16 mouse cellular contexts compared by ENCODE assay signal in genomic region chr8:12382707-12383561, GRCm38 (mm10). TPM values are rescaled to one million over a fixed set of nuclear protein-coding genes. Genes with fewer than 3 reads are reported as not detected.
A peak's percentile ranks its signal among the peaks of the same experiment; 100 is the strongest.
DNase-seq lines count a peak whose midpoint lies in the region; ATAC-seq and TF ChIP-seq lines count a peak whose summit lies in the region.
"Had no signal": no experiment of that assay in that cellular context is flagged by ENCODE, and none has a peak within 500 bp of the region (broad histone marks: within the 10 kb centered on the region; RNA-seq: fewer than 3 reads in every experiment).

No protein-coding gene starts in this region.

- peak overlapping the region; percentile 26 for H3K4me3 ChIP-seq in midbrain, embryonic 10.5 days
- no peak overlapping the region for H3K4me3 ChIP-seq in midbrain, postnatal 0 days (ENCODE audit: low read depth, low read length)
- H3K4me3 ChIP-seq in forebrain, embryonic 13.5 days: peak overlapping the region; percentile 59
- H3K4me3 ChIP-seq: myocyte had no signal

- H3K27me3 ChIP-seq in midbrain, embryonic 10.5 days (ENCODE audit: low read depth, poor library complexity, severe bottlenecking): peaks cover 90% of the 10 kb centered on the region
- H3K27me3 ChIP-seq in midbrain, postnatal 0 days (ENCODE audit: insufficient read depth, low read length): peaks cover 54% of the 10 kb centered on the region
- peaks cover 77% of the 10 kb centered on the region for H3K27me3 ChIP-seq in forebrain, embryonic 13.5 days

- H3K9me3 ChIP-seq in midbrain, embryonic 10.5 days (replicated peaks): no peaks in the 10 kb centered on the region
- no peaks in the 10 kb centered on the region for H3K9me3 ChIP-seq in midbrain, postnatal 0 days (ENCODE audit: low read length)
- no peaks in the 10 kb centered on the region for H3K9me3 ChIP-seq in forebrain, embryonic 13.5 days (replicated peaks)
- H3K9me3 ChIP-seq: limb, embryonic 15.5 days had no signal

- no peaks in the 10 kb centered on the region for H3K36me3 ChIP-seq in midbrain, embryonic 10.5 days
- H3K36me3 ChIP-seq in midbrain, postnatal 0 days (ENCODE audit: insufficient read depth, low read length): no peaks in the 10 kb centered on the region
- H3K36me3 ChIP-seq in forebrain, embryonic 13.5 days (ENCODE audit: poor library complexity, severe bottlenecking): no peaks in the 10 kb centered on the region
- H3K36me3 ChIP-seq: limb, embryonic 15.5 days had no signal

- H3K4me1 ChIP-seq in midbrain, embryonic 10.5 days: peaks cover 56% of the 10 kb centered on the region
- H3K4me1 ChIP-seq in midbrain, postnatal 0 days (ENCODE audit: insufficient read depth, low read length): no peaks in the 10 kb centered on the region
- peaks cover 56% of the 10 kb centered on the region for H3K4me1 ChIP-seq in forebrain, embryonic 13.5 days

- no peak for ATAC-seq in midbrain, postnatal 0 days (ENCODE audit: low FRiP score)
- ATAC-seq in forebrain, embryonic 13.5 days: peak; percentile 36; the same call in 1 of the 2 replicates

- no peak overlapping the region for H3K4me2 ChIP-seq in midbrain, postnatal 0 days (ENCODE audit: low read depth, low read length, poor library complexity, severe bottlenecking)
- H3K4me2 ChIP-seq in forebrain, embryonic 13.5 days: peak overlapping the region; percentile 88
- H3K4me2 ChIP-seq: limb, embryonic 15.5 days had no signal

- WGBS in midbrain, embryonic 10.5 days: 2% methylated on average over 21 of the region's 21 CpGs
- WGBS in midbrain, postnatal 0 days: 9% methylated on average over 21 of the region's 21 CpGs
- 5% methylated on average over 21 of the region's 21 CpGs for WGBS in forebrain, embryonic 13.5 days

- H3K9ac ChIP-seq in midbrain, postnatal 0 days (replicated peaks; ENCODE audit: low read length, poor library complexity, severe bottlenecking): no peak overlapping the region
- H3K9ac ChIP-seq in forebrain, embryonic 13.5 days: peak overlapping the region; percentile 50
- H3K9ac ChIP-seq: limb, embryonic 15.5 days had no signal

- peak; percentile 50 for DNase-seq in midbrain, embryonic 10.5 days (ENCODE audit: low spot score)
- DNase-seq in midbrain, postnatal 0 days (ENCODE audit: low spot score): no peak
- peak; percentile 17 for DNase-seq in mesoderm, embryonic 11.5 days (ENCODE audit: low read depth, low spot score)
- peak; percentile 33 for DNase-seq in retina, postnatal 1 day
- DNase-seq in adrenal gland, postnatal 36 days: no peak
- DNase-seq in urinary bladder, adult 2 months (ENCODE audit: low spot score): no peak
- no peak for DNase-seq in adrenal gland, adult 2 months
- DNase-seq: cerebellum, postnatal 10 days; gastrocnemius, adult 2 months had no signal

- H3K27ac ChIP-seq in midbrain, embryonic 10.5 days (replicated peaks): no peak overlapping the region
- H3K27ac ChIP-seq in midbrain, postnatal 0 days (ENCODE audit: low read depth, low read length): no peak overlapping the region
- H3K27ac ChIP-seq in forebrain, embryonic 13.5 days: peak overlapping the region; percentile 97
- H3K27ac ChIP-seq: gastrocnemius, adult 2 months; kidney, postnatal 0 days; limb, embryonic 15.5 days had no signal

- TF ChIP-seq CTCF in midbrain, postnatal 0 days (IDR thresholded peaks at IDR 0.05): no peak

RNA-seq across cellular contexts. Expression of gene Sox1, which starts 12.2 kb away (rescaled TPM):
- polyA plus RNA-seq in midbrain, embryonic 10.5 days (2016; fragmentation: Nextera tagmentation; extraction: Ambion mirVana): 3.2 and 3.4 TPM in 2 replicates
- total RNA-seq in midbrain, postnatal 0 days (2014; rRNA removed): 16.8 and 17.7 TPM in 2 replicates
- polyA plus RNA-seq in midbrain, postnatal 0 days (2015; fragmentation: Nextera tagmentation; extraction: Ambion mirVana): 1.6 and 2.6 TPM in 2 replicates
- polyA plus RNA-seq in forebrain, embryonic 13.5 days (2015; fragmentation: Nextera tagmentation; extraction: Ambion mirVana): 7.7 and 8.8 TPM in 2 replicates
- total RNA-seq in adrenal gland, postnatal 36 days (2021): not detected
- not detected in 2 replicates for polyA plus RNA-seq in urinary bladder, adult 2 months (2012; rRNA removed)
- not detected for total RNA-seq in adrenal gland, adult 2 months (2021)
- polyA plus RNA-seq in adrenal gland, adult 2 months (2012; rRNA removed): 0.04 TPM in 1 of 2 replicates, not detected in the other
- total RNA-seq: gastrocnemius, adult 2 months; heart, adult 8-10 months had no signal
- polyA plus RNA-seq: kidney, postnatal 0 days; limb, embryonic 15.5 days; lung, embryonic 16.5 days; myocyte; spleen, adult 2 months had no signal

Comparison
In these comparisons a context has a peak if more than half of its experiments do, and no peak if none do; other contexts are left out.
1. DNase-seq: peak in midbrain, embryonic 10.5 days (single experiment), mesoderm, embryonic 11.5 days (single experiment) and retina, postnatal 1 day (single experiment); none in midbrain, postnatal 0 days (single experiment), adrenal gland, postnatal 36 days (0 of 2), urinary bladder, adult 2 months (single experiment) and adrenal gland, adult 2 months (single experiment).